Comparison of ENCODE assay signal across 22 mouse cellular contexts in the genomic region with DNA sequence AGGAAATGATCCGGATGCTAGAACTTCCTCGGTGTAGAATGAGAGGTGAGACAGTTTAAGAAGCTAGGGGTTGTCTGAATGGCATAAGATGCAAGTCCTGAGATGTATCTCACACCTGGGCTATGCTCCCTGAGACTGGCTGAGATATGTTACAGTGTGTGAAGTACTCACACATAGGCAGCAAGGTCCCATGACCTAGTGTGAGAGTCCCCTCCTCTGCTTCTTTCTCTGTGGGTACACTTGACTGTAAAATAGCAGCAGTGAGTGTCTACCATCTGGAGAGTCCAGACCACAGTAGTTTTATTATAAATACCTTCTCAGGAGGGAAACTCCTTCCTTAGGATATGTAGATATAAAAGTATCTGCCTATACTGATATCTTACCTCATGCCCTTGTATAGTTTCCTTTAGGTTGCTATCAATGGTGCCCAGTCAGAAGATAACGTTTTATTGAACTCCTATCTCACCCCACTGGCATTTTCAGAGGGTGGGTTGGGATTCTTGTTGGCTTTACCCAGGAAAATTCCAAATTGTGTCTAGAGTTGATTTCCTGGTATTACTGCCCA.
"Had no signal": no experiment of that assay in that cellular context is flagged by ENCODE, and none has a peak within 500 bp of the region (broad histone marks: within the 10 kb centered on the region; RNA-seq: fewer than 3 reads in every experiment).

No protein-coding gene starts in this region.

- H3K4me2 ChIP-seq: limb, embryonic 13.5 days; lung, embryonic 14.5 days; midbrain, embryonic 11.5 days; neural tube, embryonic 12.5 days; neural tube, embryonic 15.5 days had no signal

- H3K27me3 ChIP-seq: limb, embryonic 13.5 days; neural tube, embryonic 12.5 days; neural tube, embryonic 15.5 days had no signal

- H3K27ac ChIP-seq: kidney, postnatal 0 days; layer of hippocampus, adult 2 months; limb, embryonic 10.5 days; limb, embryonic 13.5 days; macrophage; neural tube, embryonic 12.5 days; neural tube, embryonic 15.5 days; stomach, postnatal 0 days had no signal

- DNase-seq: kidney, adult 2 months; kidney, postnatal 25 days; layer of hippocampus, adult 9-11 months; lung, embryonic 14.5 days; right cerebral cortex, adult 18-20 months; right cerebral cortex, postnatal 14 days; right cerebral cortex, postnatal 4 days; thymus, adult 2 months; thymus, postnatal 14 days; thymus, postnatal 4 days had no signal

- H3K9me3 ChIP-seq: limb, embryonic 10.5 days; limb, embryonic 13.5 days; neural tube, embryonic 12.5 days; neural tube, embryonic 15.5 days had no signal

- ATAC-seq: intestine, embryonic 16.5 days; lung, postnatal 0 days had no signal

- H3K36me3 ChIP-seq: limb, embryonic 10.5 days; limb, embryonic 13.5 days; neural tube, embryonic 12.5 days; neural tube, embryonic 15.5 days had no signal

- H3K9ac ChIP-seq: limb, embryonic 13.5 days; lung, embryonic 14.5 days; neural tube, embryonic 12.5 days; neural tube, embryonic 15.5 days had no signal

- H3K4me3 ChIP-seq: layer of hippocampus, adult 2 months; limb, embryonic 10.5 days; limb, embryonic 13.5 days; megakaryocyte, embryonic 14.5 days; neural tube, embryonic 12.5 days; neural tube, embryonic 15.5 days had no signal

- H3K4me1 ChIP-seq: limb, embryonic 13.5 days; neural tube, embryonic 15.5 days had no signal
